Mouse (Mus musculus): ENCODE measurements at regions not wholly inside any gene's neighbourhood (a gene's known extent, or its start where the extent isn't known, plus 50 kb on each side); places are given as distances from the start of the nearest gene placed in this dataset.
"Not testable (repeated sequence)": the region's sequence is repeated elsewhere in the genome, so short reads cannot be mapped to it uniquely, and the experiment has no call there.

DNA sequence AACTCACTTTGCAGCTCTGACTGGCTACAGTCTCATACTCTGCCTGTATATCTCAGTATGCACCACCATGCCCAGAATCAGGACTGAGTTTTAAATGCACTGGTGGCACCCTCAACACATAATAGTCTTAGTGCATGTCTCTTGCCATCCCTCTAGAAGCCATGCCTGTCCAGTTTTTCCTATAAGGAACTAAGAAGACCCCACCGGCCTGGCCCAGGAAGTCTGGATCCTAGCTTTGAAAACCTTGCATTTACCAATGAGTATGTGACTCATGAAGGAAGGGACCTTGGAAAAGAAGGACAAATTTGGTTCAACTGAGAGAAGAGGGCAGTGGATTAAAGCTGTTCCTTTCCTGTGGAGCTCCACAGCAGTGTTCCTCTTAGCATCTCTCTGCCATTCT is 212.2 kb upstream of the Sesn3 start:
- Histone ChIP-seq H3K4me2 (ENCODE audit: low read depth, low read length) (no peak overlapping the region), H3K9ac (replicated peaks) (no peak overlapping the region), H3K36me3 (replicated peaks; ENCODE audit: insufficient read depth, low read length) (no peaks in the 10 kb centered on the region), H3K27ac (ENCODE audit: low read depth) (no peak overlapping the region), H3K4me1 (ENCODE audit: insufficient read depth) (no peaks in the 10 kb centered on the region), H3K4me3 (ENCODE audit: low read depth, low read length) (no peak overlapping the region), H3K27me3 (ENCODE audit: insufficient read depth, low read length) (no peaks in the 10 kb centered on the region), H3K9me3 (ENCODE audit: low read length) (no peaks in the 10 kb centered on the region)
- DNase-seq (no peak), ATAC-seq (no peak)
- WGBS (ENCODE audit: insufficient replicate concordance) = 89% methylated on average over 1 of the region's 1 CpGs
- TF ChIP-seq EP300 (IDR thresholded peaks at IDR 0.05; ENCODE audit: low read depth) (no peak), CTCF (IDR thresholded peaks at IDR 0.05; ENCODE audit: low read depth) (no peak)

GRCm38 (mm10) chr9:14066741-14067140 is 208.1 kb upstream of the Sesn3 start:
- not testable (repeated sequence) for ATAC-seq; H3K4me3 ChIP-seq (ENCODE audit: low read depth, low read length)
- WGBS (ENCODE audit: insufficient replicate concordance) = 75% methylated on average over 7 of the region's 7 CpGs

GRCm38 (mm10) chr9:14069076-14069475 is 205.8 kb upstream of the Sesn3 start:
- Histone ChIP-seq H3K4me2 (ENCODE audit: low read depth, low read length) (no peak overlapping the region), H3K4me1 (ENCODE audit: insufficient read depth) (no peaks in the 10 kb centered on the region), H3K36me3 (replicated peaks; ENCODE audit: insufficient read depth, low read length) (no peaks in the 10 kb centered on the region), H3K27ac (ENCODE audit: low read depth) (no peak overlapping the region), H3K9me3 (ENCODE audit: low read length) (no peaks in the 10 kb centered on the region), H3K4me3 (ENCODE audit: low read depth, low read length) (no peak overlapping the region), H3K27me3 (ENCODE audit: insufficient read depth, low read length) (no peaks in the 10 kb centered on the region), H3K9ac (replicated peaks) (no peak overlapping the region)
- DNase-seq = no peak
- no peak for ATAC-seq
- 90% methylated on average over 6 of the region's 6 CpGs for WGBS (ENCODE audit: insufficient replicate concordance)
- TF ChIP-seq CTCF (IDR thresholded peaks at IDR 0.05; ENCODE audit: low read depth) (no peak), EP300 (IDR thresholded peaks at IDR 0.05; ENCODE audit: low read depth) (no peak)

More at GRCm38 (mm10) chr9:14066741-14067140, 208.1 kb upstream of the Sesn3 start:
- H3K9me3 ChIP-seq (ENCODE audit: low read length); H3K9ac ChIP-seq (replicated peaks); H3K4me1 ChIP-seq (ENCODE audit: insufficient read depth); H3K27ac ChIP-seq (ENCODE audit: low read depth); DNase-seq; H3K4me2 ChIP-seq (ENCODE audit: low read depth, low read length); H3K27me3 ChIP-seq (ENCODE audit: insufficient read depth, low read length); H3K36me3 ChIP-seq (replicated peaks; ENCODE audit: insufficient read depth, low read length): not testable (repeated sequence)

DNA sequence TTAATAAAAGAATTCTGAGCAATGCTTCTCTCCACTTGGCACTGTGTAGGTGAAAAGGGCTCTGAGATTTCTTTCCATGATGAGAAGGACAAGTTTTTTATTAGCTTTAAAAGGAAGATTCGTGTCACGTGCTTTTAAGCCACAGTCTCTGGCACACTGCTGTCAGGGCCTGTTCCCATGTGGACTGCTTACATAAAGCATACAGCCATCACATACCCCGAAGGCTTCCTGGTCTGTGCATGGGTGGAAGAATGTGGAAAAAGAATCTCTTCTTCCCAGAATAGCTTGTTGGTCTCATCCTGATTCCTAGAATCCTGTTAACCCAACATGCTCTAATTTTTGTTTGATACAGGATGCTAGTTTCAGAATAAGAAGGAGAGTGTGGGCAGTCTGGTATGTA is 205.1 kb upstream of the Sesn3 start:
- H3K9ac ChIP-seq (replicated peaks) = no peak overlapping the region
- H3K36me3 ChIP-seq (replicated peaks; ENCODE audit: insufficient read depth, low read length) = no peaks in the 10 kb centered on the region
- H3K27me3 ChIP-seq (ENCODE audit: insufficient read depth, low read length) = no peaks in the 10 kb centered on the region
- no peak for TF ChIP-seq EP300 (IDR thresholded peaks at IDR 0.05; ENCODE audit: low read depth)
- no peak for TF ChIP-seq CTCF (IDR thresholded peaks at IDR 0.05; ENCODE audit: low read depth)
- no peak overlapping the region for H3K4me2 ChIP-seq (ENCODE audit: low read depth, low read length)
- WGBS (ENCODE audit: insufficient replicate concordance) = 68% methylated on average over 3 of the region's 3 CpGs
- no peak overlapping the region for H3K27ac ChIP-seq (ENCODE audit: low read depth)
- no peak for DNase-seq
- H3K4me1 ChIP-seq (ENCODE audit: insufficient read depth) = no peaks in the 10 kb centered on the region
- H3K9me3 ChIP-seq (ENCODE audit: low read length) = no peaks in the 10 kb centered on the region
- ATAC-seq = no peak
- H3K4me3 ChIP-seq (ENCODE audit: low read depth, low read length) = no peak overlapping the region

GRCm38 (mm10) chr9:14071728-14072127 is 203.1 kb upstream of the Sesn3 start:
- H3K4me1 ChIP-seq (ENCODE audit: insufficient read depth) = peaks cover 2% of the 10 kb centered on the region; the same call in 1 of the 2 replicates
- 69% methylated on average over 6 of the region's 6 CpGs for WGBS (ENCODE audit: insufficient replicate concordance)
- no peak for ATAC-seq

DNA sequence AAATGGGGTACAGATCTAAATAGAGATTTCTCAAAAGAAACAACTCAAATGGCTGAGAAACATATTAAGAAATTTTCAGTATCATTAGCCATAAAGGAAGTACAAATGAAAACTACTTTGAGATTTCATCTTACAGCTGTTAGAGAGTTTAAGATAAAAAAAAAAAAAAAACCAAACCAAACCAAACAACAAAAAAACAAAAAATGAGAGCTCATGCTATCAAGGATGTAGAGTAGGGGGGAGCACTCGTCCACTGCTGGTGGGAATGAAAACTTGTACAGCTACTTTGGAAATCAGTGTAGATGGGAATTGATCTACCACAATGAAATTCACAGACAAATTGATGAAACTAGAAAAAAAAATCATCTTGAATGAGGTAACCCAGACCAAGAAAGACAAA is 201.9 kb upstream of the Sesn3 start:
- Histone ChIP-seq H3K4me2 (ENCODE audit: low read depth, low read length) (no peak overlapping the region), H3K27me3 (ENCODE audit: insufficient read depth, low read length) (no peaks in the 10 kb centered on the region), H3K36me3 (replicated peaks; ENCODE audit: insufficient read depth, low read length) (no peaks in the 10 kb centered on the region), H3K4me1 (ENCODE audit: insufficient read depth) (peaks cover 2% of the 10 kb centered on the region; the same call in 1 of the 2 replicates), H3K27ac (ENCODE audit: low read depth) (no peak overlapping the region), H3K9ac (replicated peaks) (no peak overlapping the region), H3K4me3 (ENCODE audit: low read depth, low read length) (no peak overlapping the region), H3K9me3 (ENCODE audit: low read length) (no peaks in the 10 kb centered on the region)
- TF ChIP-seq CTCF (IDR thresholded peaks at IDR 0.05; ENCODE audit: low read depth) = no peak
- TF ChIP-seq EP300 (IDR thresholded peaks at IDR 0.05; ENCODE audit: low read depth) = no peak
- DNase-seq = no peak
- ATAC-seq = no peak
- 58% methylated on average over 1 of the region's 1 CpGs for WGBS (ENCODE audit: insufficient replicate concordance)

More at GRCm38 (mm10) chr9:14071728-14072127, 203.1 kb upstream of the Sesn3 start:
- Histone ChIP-seq H3K36me3 (replicated peaks; ENCODE audit: insufficient read depth, low read length) (no peaks in the 10 kb centered on the region), H3K4me3 (ENCODE audit: low read depth, low read length) (no peak overlapping the region), H3K9me3 (ENCODE audit: low read length) (no peaks in the 10 kb centered on the region), H3K27me3 (ENCODE audit: insufficient read depth, low read length) (no peaks in the 10 kb centered on the region), H3K27ac (ENCODE audit: low read depth) (no peak overlapping the region), H3K4me2 (ENCODE audit: low read depth, low read length) (no peak overlapping the region), H3K9ac (replicated peaks) (no peak overlapping the region)
- no peak for TF ChIP-seq CTCF (IDR thresholded peaks at IDR 0.05; ENCODE audit: low read depth)
- TF ChIP-seq EP300 (IDR thresholded peaks at IDR 0.05; ENCODE audit: low read depth) = no peak
- DNase-seq = no peak

DNA sequence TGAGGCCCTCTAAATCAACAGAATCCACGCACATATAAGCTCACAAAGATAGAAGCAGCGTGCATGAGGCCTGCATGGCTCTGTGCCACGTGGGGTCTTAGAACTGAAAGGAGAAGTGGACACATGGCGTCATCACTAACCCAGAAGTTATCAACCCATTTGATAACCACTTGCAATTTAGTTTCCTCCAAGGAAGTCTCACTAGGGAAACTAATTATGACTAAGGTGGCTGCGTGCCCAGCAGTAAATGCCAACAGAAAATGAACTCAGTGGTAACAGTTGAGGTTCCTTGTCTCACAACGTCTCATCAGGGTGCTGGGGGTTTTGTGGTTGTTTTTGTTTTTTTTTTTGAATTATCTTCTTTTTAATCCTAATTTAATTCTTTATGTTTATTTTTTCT is 200.6 kb upstream of the Sesn3 start:
- ATAC-seq (no peak; the same call in 1 of the 2 replicates), DNase-seq (no peak)
- Histone ChIP-seq H3K27me3 (ENCODE audit: insufficient read depth, low read length) (no peaks in the 10 kb centered on the region), H3K27ac (ENCODE audit: low read depth) (no peak overlapping the region), H3K4me1 (ENCODE audit: insufficient read depth) (peaks cover 2% of the 10 kb centered on the region; the same call in 1 of the 2 replicates), H3K4me3 (ENCODE audit: low read depth, low read length) (no peak overlapping the region), H3K4me2 (ENCODE audit: low read depth, low read length) (no peak overlapping the region), H3K9me3 (ENCODE audit: low read length) (no peaks in the 10 kb centered on the region), H3K36me3 (replicated peaks; ENCODE audit: insufficient read depth, low read length) (no peaks in the 10 kb centered on the region), H3K9ac (replicated peaks) (no peak overlapping the region)
- TF ChIP-seq CTCF (IDR thresholded peaks at IDR 0.05; ENCODE audit: low read depth) (no peak), EP300 (IDR thresholded peaks at IDR 0.05; ENCODE audit: low read depth) (no peak)
- WGBS (ENCODE audit: insufficient replicate concordance) = 40% methylated on average over 6 of the region's 6 CpGs

- ATAC-seq; H3K36me3 ChIP-seq (replicated peaks; ENCODE audit: insufficient read depth, low read length); H3K27ac ChIP-seq (ENCODE audit: low read depth); H3K4me1 ChIP-seq (ENCODE audit: insufficient read depth); DNase-seq; H3K9ac ChIP-seq (replicated peaks); H3K9me3 ChIP-seq (ENCODE audit: low read length); H3K4me3 ChIP-seq (ENCODE audit: low read depth, low read length); H3K4me2 ChIP-seq (ENCODE audit: low read depth, low read length); H3K27me3 ChIP-seq (ENCODE audit: insufficient read depth, low read length): not testable (repeated sequence)
Observed at GRCm38 (mm10) chr9:14074866-14075265, 200.0 kb upstream of the Sesn3 start.
